ENCODE assay signal across 9 mouse cellular contexts in genomic region chr4:119492291-119492932, GRCm38 (mm10). TPM values are rescaled to one million over a fixed set of nuclear protein-coding genes. Genes with fewer than 3 reads are reported as not detected.
DNase-seq lines count a peak whose midpoint lies in the region; ATAC-seq lines count a peak whose summit lies in the region.
"Had no signal": no experiment of that assay in that cellular context is flagged by ENCODE, and none has a peak within 500 bp of the region (broad histone marks: within the 10 kb centered on the region; RNA-seq: fewer than 3 reads in every experiment).

TSS of gene Rimkla (minus strand) at chr4:119492628.

- peak within 1 kb of the TSS; percentile 45 for H3K9ac ChIP-seq in intestine, embryonic 16.5 days (ENCODE audit: low read depth, low read length)

- H3K36me3 ChIP-seq in intestine, embryonic 16.5 days (ENCODE audit: control insufficient read depth, insufficient read depth, low read length) = no peaks in the 10 kb centered on the region

- H3K9me3 ChIP-seq in intestine, embryonic 16.5 days (ENCODE audit: control insufficient read depth, low read length) = 0 out of 2 replicates have a peak, but pooled peaks cover 3% of the 10 kb centered on the region

- H3K4me1 ChIP-seq in intestine, embryonic 16.5 days (ENCODE audit: control insufficient read depth, insufficient read depth, low read length) = 0 out of 2 replicates have a peak, but pooled peaks cover 2% of the 10 kb centered on the region

- peak within 1 kb of the TSS; percentile 96 for H3K4me2 ChIP-seq in intestine, embryonic 16.5 days (ENCODE audit: low read depth, low read length)

- DNase-seq in adrenal gland, postnatal 25 days = peak; percentile 79
- DNase-seq in embryo, embryonic 9.5 days (ENCODE audit: extremely low spot score) = peak; percentile 77
- DNase-seq in left cerebral cortex, postnatal 36 days (ENCODE audit: low spot score in 2 of 2) = peak; percentile 61 to 71
- peak; percentile 77 for DNase-seq in right cerebral cortex, postnatal 4 days
- peak; percentile 43 to 64 for DNase-seq in urinary bladder, postnatal 4 days (ENCODE audit: low spot score in 2 of 2)

- peaks cover 11% of the 10 kb centered on the region; the same call in 1 of the 2 replicates for H3K27me3 ChIP-seq in intestine, embryonic 16.5 days (replicated peaks; ENCODE audit: control insufficient read depth, insufficient read depth, low read length)

- under 1% methylated on average over 77 of the region's 77 CpGs for WGBS in intestine, embryonic 16.5 days

- peak within 1 kb of the TSS; percentile 60 for H3K4me3 ChIP-seq in intestine, embryonic 16.5 days (ENCODE audit: low read length)

- no peak within 1 kb of the TSS for H3K27ac ChIP-seq in intestine, embryonic 16.5 days (ENCODE audit: low read length)
- H3K27ac ChIP-seq: macrophage had no signal

- intact Hi-C loops in left cerebral cortex, postnatal 36 days (cut with DNase I) = loop anchor here (5.0 kb wide), 1 partner anchor 40 kb away; no protein-coding TSS in a partner anchor

- peak; percentile 85 for ATAC-seq in granulocyte monocyte progenitor cell, adult 5-6 weeks (replicated peaks; ENCODE audit: poor library complexity, severe bottlenecking)
- peak; percentile 94 for ATAC-seq in intestine, embryonic 16.5 days
- ATAC-seq in megakaryocyte-erythroid progenitor cell, adult 5-6 weeks (replicated peaks; ENCODE audit: low FRiP score, low TSS enrichment, poor library complexity, severe bottlenecking) = peak; percentile 73

RNA-seq across cellular contexts. Expression of gene Rimkla, which starts in this region (rescaled TPM):
- total RNA-seq in adrenal gland, postnatal 25 days (2021) = 0.21 and 0.67 TPM in 2 replicates
- not detected in 2 replicates for total RNA-seq in granulocyte monocyte progenitor cell, adult 5-6 weeks (2014; fragmentation: Nextera tagmentation)
- total RNA-seq in granulocyte monocyte progenitor cell, adult 5-6 weeks (2017) = 0.10 TPM in 1 of 2 replicates, not detected in the other
- polyA plus RNA-seq in intestine, embryonic 16.5 days (2015; fragmentation: Nextera tagmentation; extraction: Ambion mirVana) = 0.62 and 0.73 TPM in 2 replicates
- 1 to 10 TPM; 6.5 to 7.9 TPM for total RNA-seq in left cerebral cortex, postnatal 36 days (2021)
- not detected in 2 replicates for total RNA-seq in megakaryocyte-erythroid progenitor cell, adult 5-6 weeks (2014; fragmentation: Nextera tagmentation)
- total RNA-seq in megakaryocyte-erythroid progenitor cell, adult 5-6 weeks (2017) = not detected in 2 replicates
- polyA plus RNA-seq: macrophage had no signal

Comparison
In these comparisons a context has a peak if more than half of its experiments do, and no peak if none do; other contexts are left out.
1. Peak in DNase-seq in adrenal gland, postnatal 25 days; RNA of the gene not detected or under 1 TPM.
2. Peak in ATAC-seq in granulocyte monocyte progenitor cell, adult 5-6 weeks; RNA of the gene not detected or under 1 TPM.
3. Peak in ATAC-seq, H3K4me3 ChIP-seq, H3K9ac ChIP-seq and H3K4me2 ChIP-seq in intestine, embryonic 16.5 days; RNA of the gene not detected or under 1 TPM.
4. Peak in ATAC-seq in megakaryocyte-erythroid progenitor cell, adult 5-6 weeks; RNA of the gene not detected or under 1 TPM.